In the genomic region with DNA sequence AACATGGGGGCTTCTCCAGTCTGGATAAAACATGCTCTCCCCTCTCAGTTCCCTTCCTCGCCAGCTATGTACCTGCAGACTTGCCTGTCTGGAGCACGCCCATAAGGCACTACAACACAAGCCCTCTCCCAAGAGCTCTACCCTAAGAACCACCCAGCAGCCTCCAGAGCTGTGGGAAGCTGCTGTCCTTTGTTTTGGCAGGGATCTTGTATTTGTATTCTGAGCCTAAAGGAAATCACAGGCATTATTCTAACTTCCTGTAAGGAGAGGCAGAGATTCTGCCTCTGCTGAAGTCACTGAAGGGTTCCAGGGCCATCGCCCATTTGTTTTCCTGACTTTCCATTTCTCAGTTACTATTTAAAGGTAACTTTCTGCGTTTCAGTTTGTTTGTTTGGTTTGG, we compare ENCODE assay signal across 11 mouse cellular contexts.
DNase-seq lines count a peak whose midpoint lies in the region; ATAC-seq and TF ChIP-seq lines count a peak whose summit lies in the region.
"Had no signal": no experiment of that assay in that cellular context is flagged by ENCODE, and none has a peak within 500 bp of the region (broad histone marks: within the 10 kb centered on the region; RNA-seq: fewer than 3 reads in every experiment).

No protein-coding gene starts in this region.

- no peak overlapping the region for H3K9ac ChIP-seq in lung, embryonic 14.5 days
- H3K9ac ChIP-seq: embryonic facial prominence, embryonic 15.5 days; liver, embryonic 14.5 days had no signal

- TF ChIP-seq CTCF in gastrocnemius, adult 2 months (IDR thresholded peaks at IDR 0.05) = no peak
- TF ChIP-seq CTCF in lung, embryonic 14.5 days (IDR thresholded peaks at IDR 0.05; ENCODE audit: low read depth) = no peak

- H3K36me3 ChIP-seq in lung, embryonic 14.5 days (ENCODE audit: insufficient read depth) = no peaks in the 10 kb centered on the region
- H3K36me3 ChIP-seq: embryonic facial prominence, embryonic 15.5 days had no signal

- DNase-seq in gastrocnemius, adult 2 months = no peak
- no peak for DNase-seq in gastrocnemius, postnatal 4 days (ENCODE audit: low spot score in 2 of 2)
- DNase-seq in lung, adult 18-20 months = peak; percentile 8 to 38
- DNase-seq in lung, postnatal 14 days = no peak
- peak; percentile 40 for DNase-seq in lung, embryonic 14.5 days
- DNase-seq in left cerebral cortex, adult 9 months (ENCODE audit: low spot score in 2 of 2) = no peak
- no peak for DNase-seq in adipocyte (ENCODE audit: low spot score)
- DNase-seq in thymus, postnatal 0 days (ENCODE audit: low spot score) = no peak

- no peaks in the 10 kb centered on the region for H3K9me3 ChIP-seq in lung, embryonic 14.5 days (ENCODE audit: low read depth, low read length)
- H3K9me3 ChIP-seq: embryonic facial prominence, embryonic 15.5 days had no signal

- no peak overlapping the region for H3K4me2 ChIP-seq in lung, embryonic 14.5 days
- H3K4me2 ChIP-seq: embryonic facial prominence, embryonic 15.5 days had no signal

- WGBS in lung, embryonic 14.5 days = 62% methylated on average over 4 of the region's 4 CpGs

- no peaks in the 10 kb centered on the region for H3K4me1 ChIP-seq in lung, embryonic 14.5 days (ENCODE audit: insufficient read depth)
- H3K4me1 ChIP-seq: embryonic facial prominence, embryonic 15.5 days had no signal

- intact Hi-C loops in gastrocnemius, adult 2 months (cut with DNase I) = loop anchor here (1.0 to 5.0 kb wide), 4 partner anchors 135 to 310 kb away; no protein-coding TSS in a partner anchor

- no peaks in the 10 kb centered on the region for H3K27me3 ChIP-seq in lung, embryonic 14.5 days (ENCODE audit: insufficient read depth, low read length)
- H3K27me3 ChIP-seq: embryonic facial prominence, embryonic 15.5 days had no signal

- H3K4me3 ChIP-seq in gastrocnemius, adult 2 months = no peak overlapping the region
- no peak overlapping the region for H3K4me3 ChIP-seq in lung, embryonic 14.5 days (ENCODE audit: low read depth, low read length)
- H3K4me3 ChIP-seq: embryonic facial prominence, embryonic 15.5 days had no signal

- no peak for ATAC-seq in lung, embryonic 14.5 days (ENCODE audit: insufficient read depth)
- ATAC-seq: inflammation-experienced regulatory T-cells, adult 6 months had no signal

- peak overlapping the region; percentile 57 for H3K27ac ChIP-seq in gastrocnemius, adult 2 months
- no peak overlapping the region for H3K27ac ChIP-seq in lung, embryonic 14.5 days (ENCODE audit: low read depth)
- H3K27ac ChIP-seq: embryonic facial prominence, embryonic 15.5 days; liver, embryonic 14.5 days had no signal

Comparison
In these comparisons a context has a peak if more than half of its experiments do, and no peak if none do; other contexts are left out.
1. DNase-seq: peak in lung, adult 18-20 months (2 of 2) and lung, embryonic 14.5 days (single experiment); none in gastrocnemius, adult 2 months (single experiment), gastrocnemius, postnatal 4 days (0 of 2), lung, postnatal 14 days (single experiment), left cerebral cortex, adult 9 months (0 of 2), adipocyte (single experiment) and thymus, postnatal 0 days (single experiment).